In genomic region chr5:30927945-30928529, GRCm38 (mm10) we compare ENCODE assay signal across 8 mouse cellular contexts. TPM values are rescaled to one million over a fixed set of nuclear protein-coding genes. Genes with fewer than 3 reads are reported as not detected.
DNase-seq lines count a peak whose midpoint lies in the region; ATAC-seq lines count a peak whose summit lies in the region.

No protein-coding gene starts in this region.

- no peak overlapping the region for H3K4me3 ChIP-seq in heart, embryonic 12.5 days
- H3K4me3 ChIP-seq in forebrain, embryonic 16.5 days (replicated peaks; ENCODE audit: low read length) = no peak overlapping the region

- H3K27me3 ChIP-seq in heart, embryonic 12.5 days (replicated peaks) = 0 out of 2 replicates have a peak, but pooled peaks cover 12% of the 10 kb centered on the region
- no peaks in the 10 kb centered on the region for H3K27me3 ChIP-seq in forebrain, embryonic 16.5 days (replicated peaks; ENCODE audit: control insufficient read depth, insufficient read depth, low read length)

- H3K9me3 ChIP-seq in heart, embryonic 12.5 days (replicated peaks) = no peaks in the 10 kb centered on the region
- no peaks in the 10 kb centered on the region for H3K9me3 ChIP-seq in forebrain, embryonic 16.5 days (ENCODE audit: control insufficient read depth, low read length)

- intact Hi-C loops in heart, postnatal 14 days (cut with DNase I) = no loop called here

- no peak overlapping the region for H3K27ac ChIP-seq in heart, embryonic 12.5 days (ENCODE audit: poor library complexity, severe bottlenecking)
- H3K27ac ChIP-seq in forebrain, embryonic 16.5 days (ENCODE audit: low read length) = no peak overlapping the region

- peaks cover 18% of the 10 kb centered on the region for H3K4me1 ChIP-seq in heart, embryonic 12.5 days (replicated peaks)
- no peaks in the 10 kb centered on the region for H3K4me1 ChIP-seq in forebrain, embryonic 16.5 days (replicated peaks; ENCODE audit: control insufficient read depth, insufficient read depth, low read length)

- no peaks in the 10 kb centered on the region for H3K36me3 ChIP-seq in heart, embryonic 12.5 days
- H3K36me3 ChIP-seq in forebrain, embryonic 16.5 days (ENCODE audit: control insufficient read depth, insufficient read depth) = no peaks in the 10 kb centered on the region

- 38% methylated on average over 7 of the region's 7 CpGs for WGBS in heart, embryonic 12.5 days
- 38% methylated on average over 7 of the region's 7 CpGs for WGBS in forebrain, embryonic 16.5 days

- H3K4me2 ChIP-seq in heart, embryonic 12.5 days = peak overlapping the region; percentile 52
- peak overlapping the region; percentile 26 for H3K4me2 ChIP-seq in forebrain, embryonic 16.5 days (ENCODE audit: low read length)

- H3K9ac ChIP-seq in heart, embryonic 12.5 days = no peak overlapping the region
- H3K9ac ChIP-seq in forebrain, embryonic 16.5 days (replicated peaks; ENCODE audit: low read depth, low read length) = no peak overlapping the region

- DNase-seq in heart, postnatal 14 days = no peak
- peak; percentile 49 for DNase-seq in adrenal gland, postnatal 10 days
- peak; percentile 67 for DNase-seq in layer of hippocampus, adult 9-11 months
- peak; percentile 23 for DNase-seq in naive thymus-derived CD4-positive, alpha-beta T cell, adult 2 months (ENCODE audit: low read depth)
- DNase-seq in spleen, adult 18-20 months = no peak
- DNase-seq in Muller cell, postnatal 12 days (ENCODE audit: inconsistent ontology term) = no peak

- no peak for ATAC-seq in heart, embryonic 12.5 days (ENCODE audit: insufficient number of reproducible peaks, low FRiP score)
- ATAC-seq in forebrain, embryonic 16.5 days = peak; percentile 83

RNA-seq across cellular contexts. Expression of gene Khk, which starts 6.8 kb away (rescaled TPM):
- polyA plus RNA-seq in heart, embryonic 12.5 days (2016; fragmentation: Nextera tagmentation; extraction: Ambion mirVana) = 6.5 and 8.1 TPM in 2 replicates
- 10 to 100 TPM; 15.4 TPM for total RNA-seq in heart, postnatal 14 days (2021)
- 10 to 100 TPM; 64.3 to 89.4 TPM for total RNA-seq in adrenal gland, postnatal 10 days (2021)
- polyA plus RNA-seq in forebrain, embryonic 16.5 days (2015; fragmentation: Nextera tagmentation; extraction: Ambion mirVana) = 6.3 and 7.7 TPM in 2 replicates

RNA-seq across cellular contexts. Expression of gene Emilin1, which starts 14.8 kb away (rescaled TPM):
- 179 and 187 TPM in 2 replicates for polyA plus RNA-seq in heart, embryonic 12.5 days (2016; fragmentation: Nextera tagmentation; extraction: Ambion mirVana)
- 10 to 100 TPM; 38.9 to 46.9 TPM for total RNA-seq in heart, postnatal 14 days (2021)
- total RNA-seq in adrenal gland, postnatal 10 days (2021) = 10 to 100 TPM; 60.0 to 63.4 TPM
- polyA plus RNA-seq in forebrain, embryonic 16.5 days (2015; fragmentation: Nextera tagmentation; extraction: Ambion mirVana) = 13.5 and 20.5 TPM in 2 replicates

RNA-seq across cellular contexts. Expression of gene Cgref1, which starts 17.4 kb away (rescaled TPM):
- polyA plus RNA-seq in heart, embryonic 12.5 days (2016; fragmentation: Nextera tagmentation; extraction: Ambion mirVana) = 4.9 and 5.2 TPM in 2 replicates
- total RNA-seq in heart, postnatal 14 days (2021) = under 1 TPM; 0.39 to 0.45 TPM
- 1 to 10 TPM; 2.8 to 5.1 TPM for total RNA-seq in adrenal gland, postnatal 10 days (2021)
- polyA plus RNA-seq in forebrain, embryonic 16.5 days (2015; fragmentation: Nextera tagmentation; extraction: Ambion mirVana) = 15.8 and 29.0 TPM in 2 replicates

RNA-seq across cellular contexts. Expression of gene Ost4, which starts 20.4 kb away (rescaled TPM):
- polyA plus RNA-seq in heart, embryonic 12.5 days (2016; fragmentation: Nextera tagmentation; extraction: Ambion mirVana) = 386 and 388 TPM in 2 replicates
- 100 to 1,000 TPM; 145 to 146 TPM for total RNA-seq in heart, postnatal 14 days (2021)
- total RNA-seq in adrenal gland, postnatal 10 days (2021) = 100 to 1,000 TPM; 208 to 219 TPM
- polyA plus RNA-seq in forebrain, embryonic 16.5 days (2015; fragmentation: Nextera tagmentation; extraction: Ambion mirVana) = 216 and 217 TPM in 2 replicates

RNA-seq across cellular contexts. Expression of gene Preb, which starts 32.1 kb away (rescaled TPM):
- 86.0 and 89.0 TPM in 2 replicates for polyA plus RNA-seq in heart, embryonic 12.5 days (2016; fragmentation: Nextera tagmentation; extraction: Ambion mirVana)
- 10 to 100 TPM; 74.1 to 79.3 TPM for total RNA-seq in heart, postnatal 14 days (2021)
- 100 to 1,000 TPM; 110 to 118 TPM for total RNA-seq in adrenal gland, postnatal 10 days (2021)
- polyA plus RNA-seq in forebrain, embryonic 16.5 days (2015; fragmentation: Nextera tagmentation; extraction: Ambion mirVana) = 135 and 140 TPM in 2 replicates

Comparison
In these comparisons a context has a peak if more than half of its experiments do, and no peak if none do; other contexts are left out.
1. DNase-seq: peak in adrenal gland, postnatal 10 days (single experiment), layer of hippocampus, adult 9-11 months (single experiment) and naive thymus-derived CD4-positive, alpha-beta T cell, adult 2 months (single experiment); none in heart, postnatal 14 days (0 of 2), spleen, adult 18-20 months (0 of 2) and Muller cell, postnatal 12 days (single experiment).